Mouse (Mus musculus) thymus, postnatal 4 days (tissue): ENCODE measurements around the gene Tiam2.

Experiments used
- DNase-seq: peaks from one replicate; pipeline ENCODE4 v3.0.0; 2021

The Tiam2 gene

DNA sequence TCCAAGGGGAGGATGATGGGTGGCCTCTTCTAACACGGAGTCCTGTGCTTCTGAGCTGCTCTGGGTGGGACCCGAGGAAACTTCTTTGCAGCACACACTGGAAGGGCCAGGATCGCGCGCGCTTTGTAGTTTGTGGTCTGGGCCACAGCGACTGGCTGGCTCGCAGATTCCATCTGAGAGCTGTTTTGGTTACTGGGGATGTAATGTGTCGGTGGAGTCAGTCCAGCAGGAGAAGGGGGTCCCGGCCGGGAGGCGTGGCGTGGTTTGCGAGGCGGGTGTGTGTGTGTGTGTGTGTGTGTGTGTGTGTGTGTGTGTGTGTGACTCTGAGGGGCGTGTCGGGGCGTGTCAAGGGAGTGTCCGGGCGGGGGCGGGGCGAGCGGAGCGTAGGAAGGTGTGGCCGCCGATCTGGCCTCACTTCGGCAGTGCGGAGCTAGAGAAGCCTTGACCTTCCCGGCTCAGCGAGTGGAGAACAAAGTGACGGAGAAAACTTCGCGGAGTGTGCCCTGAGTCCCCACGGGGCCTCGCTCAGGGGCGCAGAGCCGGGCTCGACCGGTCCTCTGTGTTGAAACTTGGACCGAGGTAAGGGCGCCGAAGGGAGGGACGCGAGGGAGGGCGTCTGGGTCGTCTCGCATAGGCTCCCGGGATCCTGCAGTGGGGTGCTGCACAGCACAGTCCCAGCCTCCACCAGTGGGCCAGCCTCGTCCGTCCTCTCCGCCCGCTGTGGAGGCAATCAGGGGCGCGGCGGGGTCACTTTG lies at the start of gene Tiam2:
Tiam2 (plus strand) TSS at position 426 of the 755 bp plus-strand sequence.
- peak; percentile 30 for DNase-seq

DNA sequence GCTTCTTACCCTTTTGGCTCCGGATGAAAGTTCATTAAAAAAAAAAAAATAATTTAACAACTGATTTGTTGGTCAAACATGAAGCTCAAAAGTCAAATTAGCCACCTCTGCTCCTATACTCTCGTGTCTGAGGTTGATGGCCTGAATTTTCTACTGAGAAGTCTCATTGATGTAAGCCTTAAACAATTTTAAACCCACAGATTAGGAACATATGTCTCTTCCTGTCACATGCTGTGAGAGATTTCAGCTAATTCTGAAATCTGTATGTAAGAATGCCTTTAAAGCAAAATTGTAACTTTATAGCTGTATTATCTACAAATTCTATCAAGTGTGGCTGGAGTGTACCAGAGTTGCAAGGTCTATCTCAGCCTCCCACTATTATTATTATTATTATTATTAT lies 46.1 kb upstream of the Tiam2 start:
- DNase-seq, result no peak

DNA sequence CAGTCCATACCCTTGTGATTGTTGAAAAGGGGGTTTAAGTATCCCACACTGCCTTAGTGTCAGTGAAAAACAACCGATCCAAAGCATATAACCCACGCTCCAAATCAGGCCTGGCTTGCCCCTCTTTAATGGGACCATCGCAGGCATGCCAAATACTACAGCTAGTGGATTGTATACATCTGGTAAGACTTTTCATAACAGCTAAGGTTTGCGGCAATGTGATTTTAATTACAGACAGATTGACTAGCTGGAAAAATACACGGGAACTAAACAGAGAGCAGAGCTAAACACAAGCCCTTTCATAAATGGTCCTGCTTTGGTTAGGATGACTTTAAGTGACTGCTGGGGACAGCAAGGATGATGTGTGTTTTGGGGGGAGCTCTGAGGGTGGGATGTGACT lies 44.4 kb upstream of the Tiam2 start:
- no peak for DNase-seq

DNA sequence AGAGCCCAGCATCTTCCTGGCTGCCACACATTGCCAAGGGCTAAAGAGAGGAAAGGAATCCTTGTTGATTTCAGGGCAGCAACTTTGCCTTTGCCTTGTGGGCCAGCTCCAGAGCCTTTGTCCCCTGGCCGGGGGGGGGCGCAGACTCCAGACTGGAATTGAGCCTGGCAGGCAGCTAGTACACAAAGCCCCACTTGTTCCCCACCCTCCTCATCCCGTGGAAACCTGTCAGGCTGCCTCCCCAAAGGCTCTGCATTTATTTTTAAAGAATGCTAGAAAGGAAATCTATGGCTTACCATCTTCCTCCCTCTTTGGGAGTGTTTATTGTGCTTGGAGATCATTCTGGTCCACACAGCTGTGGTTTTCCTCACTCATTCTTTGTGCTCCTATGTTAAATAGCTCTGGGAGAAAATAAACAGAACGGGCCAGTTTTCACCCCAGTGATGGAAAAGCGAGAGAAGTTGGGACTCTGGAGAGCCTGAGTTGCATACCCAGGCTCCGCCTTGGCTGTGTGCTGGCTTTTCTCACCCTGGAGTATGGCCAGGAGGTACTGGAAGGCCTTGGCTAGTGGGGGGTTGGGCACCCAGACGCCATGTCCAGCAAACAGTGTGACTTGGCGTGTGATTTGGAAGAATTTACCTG lies 41.2 kb upstream of the Tiam2 start:
- no peak for DNase-seq

DNA sequence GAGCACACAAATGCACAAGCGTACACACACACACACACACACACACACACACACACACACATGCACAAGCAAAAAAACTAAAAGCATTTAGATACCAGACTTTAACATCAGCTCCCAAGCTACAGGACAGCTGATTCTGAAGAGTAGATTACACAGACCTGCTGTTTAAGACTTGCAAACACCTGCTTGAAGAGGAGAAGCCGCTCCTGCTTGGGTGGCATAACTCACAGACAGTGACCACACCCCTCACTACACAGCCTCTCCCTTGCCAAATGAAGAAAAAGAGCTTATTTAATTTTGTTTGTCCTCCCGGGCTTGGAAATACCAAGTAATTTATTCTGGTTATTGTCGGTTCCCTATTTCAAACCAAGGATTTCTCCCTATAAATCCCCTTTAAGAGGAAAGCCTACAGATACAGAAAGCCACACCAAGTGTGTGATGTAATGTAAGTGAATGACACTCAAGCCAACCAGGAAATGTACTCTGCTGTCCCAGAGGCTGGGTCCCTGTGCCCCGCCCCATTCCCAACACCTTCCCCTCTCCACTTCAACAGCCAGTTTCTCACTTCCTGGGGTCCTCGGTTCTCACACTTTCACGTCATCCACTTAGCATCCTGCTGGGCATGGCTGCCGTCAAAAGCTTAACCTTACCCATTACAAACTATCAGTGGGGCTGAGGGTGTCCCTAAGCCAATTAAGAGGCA lies 40.1 kb upstream of the Tiam2 start:
- no peak for DNase-seq

DNA sequence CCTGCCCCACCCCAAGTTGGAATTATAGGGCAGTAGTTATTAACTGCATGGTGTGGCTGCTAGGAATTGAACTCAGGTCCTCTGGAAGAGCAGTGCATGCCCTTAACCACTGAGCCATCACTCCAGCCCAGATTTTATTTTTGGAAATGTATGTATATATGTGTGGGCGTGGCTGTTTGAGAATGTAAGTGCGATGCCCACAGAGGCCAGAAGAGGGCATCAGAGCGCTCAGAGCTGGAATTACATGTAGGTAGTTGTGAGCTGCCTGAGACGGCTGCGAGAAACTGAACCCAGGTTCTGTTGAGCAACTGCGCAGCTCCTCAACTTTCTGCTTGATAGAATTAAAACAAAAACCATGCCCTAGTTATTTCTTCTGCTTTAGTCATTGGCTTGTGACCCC lies 38.0 kb upstream of the Tiam2 start:
- DNase-seq, result peak; percentile 79

DNA sequence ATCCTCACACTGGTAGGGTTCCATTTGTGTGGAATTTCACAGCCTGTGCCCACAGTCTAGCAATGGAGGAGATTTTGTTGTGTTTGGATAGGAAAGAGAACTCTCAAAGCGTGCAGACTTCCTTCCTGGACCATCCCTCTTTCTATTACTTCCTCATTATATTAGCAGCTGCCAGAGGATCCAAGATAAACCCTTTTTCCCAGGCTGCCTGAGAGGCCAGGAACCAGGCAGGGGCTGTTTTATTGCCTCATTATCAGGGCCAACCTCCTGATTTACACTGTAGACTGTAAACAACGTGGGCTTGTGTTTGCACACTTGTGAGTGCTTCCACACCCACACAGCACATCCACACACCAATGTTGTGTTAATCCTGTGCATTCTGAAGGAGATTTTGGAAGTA lies 31.3 kb upstream of the Tiam2 start:
- DNase-seq, result no peak

DNA sequence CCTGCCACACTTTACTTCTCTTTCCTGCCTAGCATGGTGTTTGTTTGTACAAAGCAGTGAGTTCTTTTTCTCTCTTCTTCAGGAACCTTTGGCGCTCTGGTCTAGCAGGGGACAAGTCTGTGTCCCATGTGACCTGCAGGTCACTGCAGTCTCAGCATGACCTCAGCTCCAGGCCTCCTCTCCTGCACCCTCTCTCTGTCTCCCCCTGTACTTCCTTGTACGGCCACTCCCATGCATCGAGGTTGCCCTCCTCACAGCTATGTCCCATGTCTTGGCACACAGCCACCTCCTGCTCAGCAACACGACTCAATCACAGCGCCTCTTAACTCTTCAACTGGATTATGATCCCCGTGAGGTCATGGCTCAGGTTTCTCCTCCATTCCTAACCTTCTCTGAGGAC lies 26.9 kb upstream of the Tiam2 start:
- DNase-seq, result no peak

DNA sequence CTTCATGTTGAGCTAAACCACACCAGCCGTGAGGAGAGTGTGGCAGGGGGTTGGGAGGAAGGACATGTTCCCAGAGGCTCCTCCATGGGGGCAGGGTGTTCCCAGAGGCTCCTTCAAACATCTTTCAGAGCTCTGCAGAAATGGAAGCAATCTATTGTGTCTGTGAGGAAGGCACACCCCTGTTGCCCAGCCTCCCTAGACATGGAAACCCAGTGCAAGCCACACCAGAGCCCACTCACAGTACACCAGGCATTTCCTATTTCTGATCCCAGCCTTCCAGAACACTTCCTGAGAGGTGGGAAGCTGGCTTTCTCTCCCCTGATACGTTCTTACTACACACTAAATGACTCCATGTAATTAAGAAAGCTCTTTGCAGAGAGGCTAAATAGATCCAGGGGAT lies 20.4 kb upstream of the Tiam2 start:
- no peak for DNase-seq

DNA sequence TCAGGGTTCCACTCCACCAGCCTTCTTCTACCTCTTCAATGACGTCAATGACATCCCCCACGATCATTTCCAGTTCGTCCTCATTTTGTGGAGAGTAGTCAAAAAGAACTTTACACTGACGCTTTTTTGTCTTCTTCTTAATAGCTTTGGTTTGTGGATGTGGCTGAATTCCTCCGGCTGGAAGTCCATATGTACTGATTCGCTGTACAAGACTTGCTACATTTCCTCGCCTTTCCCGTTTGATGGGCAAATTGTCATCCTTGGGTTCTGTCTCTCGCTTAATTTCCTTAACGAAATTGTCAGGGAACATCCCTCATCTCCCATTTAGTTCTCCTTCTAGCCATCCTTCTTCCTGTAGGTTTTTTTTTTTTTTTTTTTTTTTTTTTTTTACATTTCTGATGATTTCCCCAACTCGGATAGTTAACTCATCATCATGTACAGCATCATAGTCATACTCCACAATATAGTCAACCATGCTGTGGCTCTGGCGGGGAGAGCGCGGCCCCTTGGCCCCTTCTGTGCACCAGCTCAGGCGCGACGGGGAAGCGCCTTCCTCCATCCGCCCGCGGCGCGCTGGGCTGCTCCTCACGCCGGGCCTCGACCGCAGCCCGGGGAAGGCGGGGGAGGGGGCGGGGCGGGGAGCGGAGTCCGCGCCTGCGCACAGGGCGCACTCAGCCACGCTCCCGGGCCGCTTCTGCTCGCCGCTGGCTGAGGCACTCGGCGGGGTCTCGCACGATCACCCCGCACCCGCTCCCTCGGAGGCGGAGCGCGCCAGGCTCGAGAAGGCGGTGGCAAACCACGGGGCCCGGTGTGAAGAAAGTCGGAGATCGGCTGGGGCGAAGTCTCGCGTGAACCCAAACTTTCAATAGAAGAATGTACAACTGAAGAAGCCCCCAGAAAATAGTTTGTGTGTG lies 12.4 kb upstream of the Tiam2 start:
- DNase-seq, result peak; percentile 85

DNA sequence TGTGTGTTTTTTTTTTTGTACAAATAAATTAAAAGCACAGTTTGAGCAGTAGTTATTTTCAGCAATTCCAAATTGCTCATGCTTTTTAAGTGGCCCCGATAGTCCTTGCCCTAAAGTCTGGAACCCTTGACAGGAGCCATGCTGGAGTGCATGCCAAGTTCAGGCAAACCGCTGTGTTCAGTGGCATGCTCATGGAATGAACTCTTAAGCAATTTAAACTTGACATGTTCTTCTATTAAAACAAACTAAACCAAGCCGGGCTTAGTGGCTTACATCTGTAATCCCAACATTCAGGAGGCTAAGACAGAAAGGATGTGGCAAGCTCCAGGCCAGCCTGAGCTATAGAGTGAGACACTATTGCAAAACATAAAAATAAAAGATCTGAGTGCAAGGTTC lies 11.8 kb upstream of the Tiam2 start:
- no peak for DNase-seq

DNA sequence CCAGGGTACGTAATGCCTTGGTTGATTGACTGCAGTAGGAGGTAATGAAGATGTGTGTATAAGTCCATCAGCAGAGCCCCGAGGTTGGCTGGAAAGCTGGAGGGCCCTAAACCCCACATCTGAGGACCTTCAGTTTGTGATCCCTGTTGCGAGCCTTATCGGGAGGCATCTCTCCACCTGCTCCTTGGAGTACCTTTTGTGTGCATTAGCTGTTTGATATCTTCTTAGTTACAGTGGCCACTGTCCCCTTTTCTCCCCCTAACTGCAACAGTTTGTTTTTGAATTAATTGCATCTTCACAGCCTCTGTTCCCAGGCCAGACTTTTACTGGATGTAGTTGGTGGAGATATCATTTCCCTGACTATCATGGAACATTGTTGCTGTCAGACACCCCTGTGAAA lies 10.8 kb upstream of the Tiam2 start:
- DNase-seq, result no peak

DNA sequence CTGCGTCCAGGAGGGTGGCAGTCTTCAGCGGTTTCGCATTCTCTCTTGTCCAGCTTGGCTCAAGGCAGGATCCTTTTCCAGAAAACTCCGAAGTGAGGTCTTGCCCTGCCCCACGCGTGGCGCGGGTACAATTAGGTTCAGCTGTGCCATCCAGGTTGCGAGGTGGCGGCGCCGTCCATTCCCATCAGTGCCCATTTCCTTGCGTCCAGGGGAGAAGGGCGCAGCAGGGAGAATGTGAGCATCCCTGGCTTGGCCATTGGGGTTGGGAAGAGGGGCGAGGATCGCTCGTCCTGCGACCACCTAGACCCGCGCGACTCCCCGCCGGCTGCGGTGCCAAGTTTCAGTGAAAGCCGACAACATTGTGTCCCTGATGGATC lies 518 bp downstream of the Tiam2 start:
- DNase-seq, result no peak

DNA sequence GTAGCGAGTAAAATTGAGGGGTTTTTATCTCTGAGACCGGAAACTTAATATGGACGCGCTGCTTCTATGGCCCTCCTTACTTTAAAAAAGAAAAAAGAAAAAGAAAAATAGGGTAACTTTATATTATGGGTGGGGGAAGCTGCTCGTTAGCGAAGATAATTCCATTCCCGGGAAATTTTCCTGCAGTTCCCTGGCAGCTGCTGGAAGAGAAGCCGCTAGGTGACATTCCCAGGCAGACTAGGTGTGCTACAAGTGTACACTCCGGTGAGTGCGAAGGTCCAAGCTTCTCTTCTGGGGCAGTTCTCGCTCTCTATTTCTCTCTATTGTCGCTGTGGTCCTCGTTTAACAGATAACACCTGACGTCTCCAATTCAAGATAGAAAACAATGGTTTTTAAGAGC lies 962 bp downstream of the Tiam2 start:
- DNase-seq, result no peak

DNA sequence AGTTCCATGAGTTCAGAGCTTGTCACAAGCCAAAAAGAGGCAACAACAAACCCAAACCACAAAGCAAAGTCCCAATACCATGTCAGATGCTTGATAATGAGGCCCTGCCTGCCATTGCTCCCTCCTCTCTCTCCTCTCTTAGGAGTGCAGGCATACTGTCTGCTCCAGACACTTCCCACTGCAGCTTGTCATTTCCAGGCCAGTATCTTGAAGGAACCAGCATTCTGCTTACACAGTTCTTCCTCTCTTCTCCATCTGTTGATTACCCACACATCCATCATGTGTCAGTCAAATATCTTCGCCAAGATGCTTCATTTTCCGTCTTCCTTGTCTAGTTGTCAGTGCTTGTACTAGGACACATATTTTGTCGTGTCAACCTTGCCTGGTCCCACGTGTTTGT lies 2.4 kb downstream of the Tiam2 start:
- DNase-seq, result no peak

DNA sequence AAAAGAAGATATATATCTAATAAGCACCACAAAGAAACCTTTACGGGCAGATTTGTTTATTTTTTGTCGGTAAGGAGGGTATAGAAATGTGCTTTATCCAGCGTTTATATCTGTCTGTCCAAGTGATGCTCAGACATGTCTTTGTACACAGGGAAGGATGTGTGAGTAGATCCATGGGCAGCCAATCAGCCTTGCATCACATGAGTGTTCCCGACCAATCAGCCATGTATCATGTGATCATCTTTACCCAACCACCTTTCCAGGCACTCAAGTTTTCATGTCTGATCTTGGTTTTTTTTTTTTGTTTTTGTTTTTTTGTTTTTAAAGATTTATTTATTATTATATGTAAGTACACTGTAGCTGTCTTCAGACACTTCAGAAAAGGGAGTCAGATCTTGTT lies 3.1 kb downstream of the Tiam2 start:
- DNase-seq, result no peak

DNA sequence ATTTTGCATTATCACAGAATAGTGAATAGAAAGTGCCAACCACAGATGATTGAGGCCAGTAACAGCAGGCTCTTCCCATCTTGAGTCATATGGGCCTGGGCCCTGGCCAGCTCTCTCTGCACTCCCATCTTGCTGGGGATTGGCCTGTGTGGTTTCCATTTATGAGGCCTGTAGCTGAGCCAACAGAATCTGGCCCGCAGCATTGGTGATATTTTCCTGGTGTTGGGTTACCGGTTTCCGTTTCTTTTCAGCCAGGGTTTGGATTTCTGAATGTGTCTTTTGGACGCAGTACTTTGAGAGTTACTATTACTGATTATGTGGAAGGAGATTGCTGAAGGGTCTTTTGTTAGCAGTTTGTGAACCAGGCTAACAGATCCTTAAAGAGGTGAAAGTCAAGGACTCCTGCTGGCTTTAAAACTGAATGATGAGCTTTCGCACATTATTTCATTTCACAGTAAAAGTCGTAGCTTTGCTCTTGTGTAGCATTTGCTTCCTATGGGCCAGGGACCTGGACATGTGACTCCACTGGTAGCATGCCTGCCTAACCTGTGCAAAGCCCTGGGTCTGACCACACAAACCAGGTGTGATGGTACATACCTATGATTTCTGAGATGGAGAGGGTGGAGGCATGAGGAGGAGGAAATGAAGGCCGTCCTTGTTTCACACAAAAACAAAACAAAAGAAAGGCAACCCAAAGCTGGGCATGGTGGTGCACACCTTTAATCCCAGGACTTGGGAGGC lies 5.5 kb downstream of the Tiam2 start:
- no peak for DNase-seq

DNA sequence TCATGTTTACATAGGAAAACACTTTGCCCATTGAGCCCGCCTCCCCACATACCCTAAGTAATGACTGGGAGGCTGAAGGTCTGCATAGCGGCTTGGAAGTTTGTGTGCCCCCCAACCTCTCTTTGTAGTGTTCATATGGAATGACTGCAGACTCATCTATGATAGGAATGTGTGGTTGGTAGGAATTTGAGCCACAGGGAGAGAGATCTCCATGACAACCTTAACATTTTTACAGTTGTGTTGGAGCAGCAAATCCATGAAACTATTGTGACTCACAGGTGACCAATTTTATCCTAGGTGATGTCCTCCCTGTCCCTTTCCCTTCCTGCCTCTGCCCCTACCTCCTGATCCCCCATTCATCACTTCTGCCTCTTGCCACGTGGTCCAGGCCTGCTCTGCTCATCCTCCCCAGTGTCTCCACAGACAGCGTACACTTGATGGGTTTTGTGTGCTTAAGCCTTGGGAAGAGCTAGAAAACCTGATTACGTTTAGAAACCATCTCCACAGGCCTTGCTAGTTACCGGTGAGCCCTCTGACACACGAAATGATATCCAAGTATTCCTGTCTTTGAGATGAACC lies 9.9 kb downstream of the Tiam2 start:
- DNase-seq, result no peak

DNA sequence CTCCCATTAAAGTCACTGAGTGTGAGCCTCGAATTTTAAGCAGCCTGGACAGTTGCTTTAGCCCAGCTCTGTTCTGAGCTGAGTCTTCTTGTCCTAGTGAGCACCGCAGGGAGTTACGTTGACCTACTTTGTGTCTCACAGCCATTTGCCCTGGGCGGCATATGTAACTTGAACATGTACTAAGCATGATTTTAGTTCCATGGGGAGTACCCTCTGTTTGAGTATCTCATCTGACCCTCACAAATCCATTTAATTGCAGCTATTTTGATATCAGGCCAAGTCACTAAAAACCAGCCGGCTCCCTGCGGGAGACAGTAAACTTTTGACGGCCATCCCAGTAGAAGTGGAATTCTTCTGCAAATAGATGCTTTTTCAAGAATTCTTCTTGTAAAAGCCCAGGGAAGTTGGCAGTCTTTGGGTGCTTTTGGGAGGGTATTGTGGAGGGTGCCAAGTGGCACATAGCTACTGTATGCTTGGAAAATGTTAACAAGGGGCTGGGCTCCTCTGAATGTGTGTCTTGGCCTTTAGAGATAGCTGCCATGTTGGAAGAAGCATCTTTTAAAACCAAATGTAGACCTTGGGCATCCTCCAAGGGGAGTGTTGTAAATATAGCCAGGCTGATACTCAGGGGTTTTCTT lies 10.6 kb downstream of the Tiam2 start:
- no peak for DNase-seq

DNA sequence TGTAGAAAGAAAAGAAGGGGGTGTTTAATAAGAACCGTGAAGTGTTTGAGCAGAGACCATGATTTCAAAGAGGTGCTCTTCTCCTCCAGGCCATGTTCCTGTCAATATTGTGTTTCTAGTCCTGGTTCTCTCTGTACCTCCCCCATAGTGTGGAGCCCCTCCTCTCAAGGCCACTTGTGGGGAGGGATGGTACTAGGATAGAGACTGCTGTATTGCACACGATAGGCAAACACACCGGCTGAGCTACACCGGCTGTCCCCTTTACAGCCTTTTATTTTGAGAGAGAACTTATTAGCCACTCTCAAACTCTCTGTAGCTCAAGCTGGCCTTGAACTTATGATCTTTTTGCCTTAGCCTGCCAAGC lies 11.1 kb downstream of the Tiam2 start:
- no peak for DNase-seq

DNA sequence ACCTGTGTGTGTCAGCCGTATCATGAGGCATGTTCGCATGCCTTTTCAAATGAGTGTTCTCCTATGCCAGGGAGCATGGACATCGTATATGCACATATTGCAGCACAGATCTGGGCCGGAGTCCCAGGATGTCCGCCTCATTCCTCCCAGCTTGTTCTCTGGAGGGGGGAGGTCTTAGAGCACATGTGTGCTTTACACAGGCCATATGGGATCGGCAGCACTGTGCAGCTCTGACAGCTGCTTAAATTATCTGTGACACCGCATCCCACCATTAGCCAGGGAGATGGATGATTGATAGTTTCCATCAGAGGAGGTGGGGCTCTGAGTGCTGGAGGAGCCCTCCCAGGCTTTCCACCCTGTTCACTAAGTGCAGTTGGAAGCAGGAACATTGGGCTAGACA lies 12.4 kb downstream of the Tiam2 start:
- DNase-seq, result no peak

DNA sequence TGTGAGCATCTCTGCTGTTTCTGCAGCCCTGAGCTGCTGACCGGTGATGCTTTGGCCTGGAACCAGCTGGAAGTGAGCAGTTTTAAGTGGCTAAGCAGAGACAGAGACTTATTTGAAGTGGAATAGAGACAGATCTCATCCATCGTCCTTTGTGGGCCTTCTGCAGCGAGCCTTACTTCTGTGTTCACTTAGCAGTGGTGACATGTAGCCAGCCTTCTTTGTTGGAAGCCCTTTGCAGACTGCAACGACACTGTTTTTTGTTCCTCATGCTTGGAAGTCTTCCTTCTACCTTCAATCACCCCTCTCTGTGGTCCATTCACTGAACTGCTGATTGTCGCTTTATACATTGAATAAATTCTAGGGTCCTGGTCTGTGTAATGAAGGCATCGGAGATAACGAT lies 18.5 kb downstream of the Tiam2 start:
- DNase-seq, result no peak
